Mouse (Mus musculus) heart, embryonic 14.5 days (tissue): ENCODE data around the gene Uhrf1bp1. TPM values are rescaled to one million over a fixed set of nuclear protein-coding genes. Genes with fewer than 3 reads are reported as not detected.

ENCODE experiments used
- ATAC-seq: fragments of 200-750 bp; cut with Nextera tagmentation; 2 replicates; pipeline ENCODE4 v1.8.0; 2017; ENCODE audit warnings: low read depth, moderate TSS enrichment; ENCODE audit not compliant: insufficient number of reproducible peaks, insufficient read depth, low FRiP score
- H3K27ac ChIP-seq, 2 experiments: fragments of 200-500 bp in 1 of 2; fragments of 300-500 bp in 1 of 2; sonication (generic) in 1 of 2; replicated peaks in 1 of 2; 2 replicates each; pipeline ENCODE4 v1.5.1; 2012 to 2014; ENCODE audit warnings: low read depth in 2 of 2, low read length in 2 of 2, control low read depth in 1 of 2, mild to moderate bottlenecking in 1 of 2, mixed read lengths in 1 of 2; ENCODE audit not compliant: control insufficient read depth in 1 of 2, insufficient read depth in 1 of 2
- H3K27me3 ChIP-seq: fragments of 300-500 bp; sonication (generic); 2 replicates; pipeline ENCODE4 v1.6.1; 2014; ENCODE audit warnings: mild to moderate bottlenecking, low read length, control low read depth; ENCODE audit not compliant: control insufficient read depth, insufficient read depth
- H3K36me3 ChIP-seq: fragments of 300-500 bp; sonication (generic); 2 replicates; pipeline ENCODE4 v1.6.1; 2014; ENCODE audit warnings: mild to moderate bottlenecking, control low read depth, low read length, mixed read lengths; ENCODE audit not compliant: control insufficient read depth, insufficient read depth
- H3K4me1 ChIP-seq, 2 experiments: fragments of 200-500 bp in 1 of 2; fragments of 300-500 bp in 1 of 2; sonication (generic) in 1 of 2; 2 replicates each; pipeline ENCODE4 v1.6.1; 2012 to 2014; ENCODE audit warnings: low read length in 2 of 2, control low read depth in 1 of 2, mixed read lengths in 1 of 2; ENCODE audit not compliant: control insufficient read depth in 2 of 2, insufficient read depth in 2 of 2
- H3K4me2 ChIP-seq: fragments of 300-500 bp; sonication (generic); 2 replicates; pipeline ENCODE4 v1.6.1; 2014; ENCODE audit warnings: mild to moderate bottlenecking, low read length
- H3K4me3 ChIP-seq, 2 experiments: fragments of 200-500 bp in 1 of 2; fragments of 300-500 bp in 1 of 2; sonication (generic) in 1 of 2; 2 replicates each; pipeline ENCODE4 v1.5.1; 2012 to 2014; ENCODE audit warnings: low read length in 2 of 2, mild to moderate bottlenecking in 2 of 2, control low read depth in 1 of 2, low read depth in 1 of 2, moderate library complexity in 1 of 2; ENCODE audit not compliant: control insufficient read depth in 1 of 2, insufficient read depth in 1 of 2
- H3K9ac ChIP-seq: fragments of 300-500 bp; sonication (generic); 2 replicates; pipeline ENCODE4 v1.6.1; 2014; ENCODE audit warnings: mild to moderate bottlenecking, low read length
- H3K9me3 ChIP-seq: fragments of 300-500 bp; sonication (generic); 2 replicates; pipeline ENCODE4 v1.6.1; 2016; ENCODE audit warnings: low read length, control low read depth; ENCODE audit not compliant: control insufficient read depth
- WGBS: fragments of 180-500 bp; shearing (Covaris S2); extraction: QIAGEN DNeasy Blood & Tissue Kit; methylation state at CpG from one replicate; pipeline ENCODE4 v1.1.7; 2014; 5-methylcytosine and 5-hydroxymethylcytosine counted together
- polyA plus RNA-seq: library from polyadenylated mRNA; unstranded; fragments of >200 nt; fragmentation: Nextera tagmentation; extraction: Ambion mirVana; gene quantifications from 2 replicates; pipeline ENCODE4 v1.2.1, GENCODE M21; 2014

Gene Uhrf1bp1
- polyA plus RNA-seq, 1 experiment from 2014 or later = 3.2 TPM

GRCm38 (mm10) chr17:27937054-27937615 is 80.9 kb downstream of the Uhrf1bp1 start:
- H3K4me1 ChIP-seq = peaks cover 27 to 52% of the 10 kb centered on the region in 2 experiments
- H3K4me3 ChIP-seq = no peak overlapping the region
- 0 out of 4 replicates have a peak overlapping the region, but pooled peaks of 1 of the 2 experiments have one; percentile 72 for H3K27ac ChIP-seq
- H3K9me3 ChIP-seq = no peaks in the 10 kb centered on the region
- no peak overlapping the region for H3K4me2 ChIP-seq
- no peaks in the 10 kb centered on the region for H3K36me3 ChIP-seq
- no peaks in the 10 kb centered on the region for H3K27me3 ChIP-seq
- no peak for ATAC-seq
- 80% methylated on average over 4 of the region's 4 CpGs for WGBS
- no peak overlapping the region for H3K9ac ChIP-seq

GRCm38 (mm10) chr17:27938121-27938754 is 82.0 kb downstream of the Uhrf1bp1 start:
- peak overlapping the region; percentile 0; the same call in 1 of the 2 replicates for H3K4me2 ChIP-seq
- peaks cover 27 to 53% of the 10 kb centered on the region in 2 experiments for H3K4me1 ChIP-seq
- no peak overlapping the region for H3K9ac ChIP-seq
- no peaks in the 10 kb centered on the region for H3K36me3 ChIP-seq
- H3K4me3 ChIP-seq = no peak overlapping the region
- no peaks in the 10 kb centered on the region for H3K9me3 ChIP-seq
- 50% methylated on average over 12 of the region's 12 CpGs for WGBS
- ATAC-seq = 0 out of 2 replicates have a peak, but pooled peaks have one; percentile 25
- H3K27ac ChIP-seq = peak overlapping the region; percentile 68 to 72
- no peaks in the 10 kb centered on the region for H3K27me3 ChIP-seq

DNA sequence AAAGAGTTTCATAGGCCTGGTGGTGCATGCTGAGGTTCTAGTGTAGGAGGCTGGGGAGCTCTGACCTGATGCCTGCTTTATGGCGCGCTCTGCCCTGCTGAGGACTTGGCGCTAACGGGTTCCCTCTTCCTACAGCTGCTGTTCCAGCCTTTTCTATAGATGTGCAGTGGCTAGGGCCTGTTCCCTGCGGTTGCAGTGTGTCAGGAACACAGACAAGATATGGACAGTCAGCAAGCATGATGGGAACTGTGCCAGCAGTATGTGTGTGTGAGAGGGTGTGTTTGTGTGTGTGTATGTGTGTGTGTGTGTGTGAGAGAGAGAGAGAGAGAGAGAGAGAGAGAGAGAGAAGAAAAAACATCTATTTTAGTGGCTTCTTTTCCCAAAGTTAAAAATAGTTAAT is 82.8 kb downstream of the Uhrf1bp1 start:
- peak overlapping the region; percentile 68 to 72 for H3K27ac ChIP-seq
- H3K27me3 ChIP-seq = no peaks in the 10 kb centered on the region
- H3K9me3 ChIP-seq = no peaks in the 10 kb centered on the region
- peaks cover 27 to 53% of the 10 kb centered on the region in 2 experiments for H3K4me1 ChIP-seq
- peak overlapping the region; percentile 10; the same call in 1 of the 2 replicates for H3K9ac ChIP-seq
- no peak for ATAC-seq
- no peak overlapping the region for H3K4me2 ChIP-seq
- H3K36me3 ChIP-seq = no peaks in the 10 kb centered on the region
- no peak overlapping the region for H3K4me3 ChIP-seq
- 65% methylated on average over 5 of the region's 5 CpGs for WGBS

DNA sequence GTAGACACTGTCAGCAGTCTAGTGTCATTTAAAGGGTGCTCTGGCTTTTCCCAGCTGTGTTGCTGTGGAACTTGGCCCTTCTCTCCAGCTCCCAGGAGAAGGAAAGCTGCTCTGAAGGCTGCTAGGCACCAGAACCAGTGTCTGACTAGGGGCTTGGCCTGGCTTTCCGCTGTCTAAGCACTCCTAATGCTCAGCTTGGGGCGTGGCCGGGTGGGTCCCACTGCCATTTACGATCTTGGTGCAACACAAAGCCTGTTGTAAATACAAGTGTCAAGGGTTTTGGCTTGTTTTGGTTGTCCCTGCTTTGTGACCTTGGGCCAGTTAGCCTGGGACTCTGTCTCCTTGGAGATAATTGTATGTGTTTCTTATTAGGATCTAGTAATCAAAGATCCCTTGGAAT is 84.1 kb downstream of the Uhrf1bp1 start:
- Histone ChIP-seq H3K36me3 (no peaks in the 10 kb centered on the region), H3K27ac (peak overlapping the region in 1 of 2 experiments; percentile 25; a peak in 2 of 4 replicates), H3K9ac (no peak overlapping the region), H3K4me1 (peaks cover 28 to 51% of the 10 kb centered on the region in 2 experiments), H3K9me3 (no peaks in the 10 kb centered on the region), H3K4me2 (no peak overlapping the region), H3K4me3 (no peak overlapping the region), H3K27me3 (no peaks in the 10 kb centered on the region)
- ATAC-seq = no peak
- 76% methylated on average over 4 of the region's 4 CpGs for WGBS

- Histone ChIP-seq H3K9ac (no peak overlapping the region; the same call in 1 of the 2 replicates), H3K4me3 (no peak overlapping the region), H3K27ac (no peak overlapping the region), H3K27me3 (no peaks in the 10 kb centered on the region), H3K4me2 (no peak overlapping the region), H3K9me3 (no peaks in the 10 kb centered on the region), H3K36me3 (no peaks in the 10 kb centered on the region), H3K4me1 (peaks cover 36 to 59% of the 10 kb centered on the region in 2 experiments)
- 64% methylated on average over 5 of the region's 5 CpGs for WGBS
- no peak for ATAC-seq
These were observed 84.9 kb downstream of the Uhrf1bp1 start for GRCm38 (mm10) chr17:27941178-27941577.

DNA sequence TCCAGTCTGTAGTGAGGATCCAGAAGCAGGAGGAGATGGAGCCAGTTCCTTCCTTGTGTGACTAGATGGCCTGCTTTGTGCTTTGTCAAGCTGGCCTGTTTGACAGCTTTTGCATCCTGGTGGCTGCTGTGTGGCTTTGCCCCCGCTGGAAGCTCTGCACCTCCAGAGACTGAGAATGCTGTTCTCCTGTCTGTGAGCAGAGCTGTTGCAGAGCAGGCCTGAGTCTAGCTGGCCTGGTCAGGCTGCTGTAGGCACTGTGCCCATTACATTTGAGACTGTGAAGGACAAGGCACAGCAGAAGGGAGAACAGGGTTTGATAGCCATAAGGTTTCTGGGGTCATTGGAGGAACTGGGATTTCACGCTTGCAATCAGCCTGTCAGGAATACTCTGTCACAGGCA is 85.5 kb downstream of the Uhrf1bp1 start:
- Histone ChIP-seq H3K4me2 (no peak overlapping the region), H3K9me3 (no peaks in the 10 kb centered on the region), H3K27ac (no peak overlapping the region), H3K4me3 (no peak overlapping the region), H3K4me1 (peaks cover 39 to 62% of the 10 kb centered on the region in 2 experiments), H3K9ac (no peak overlapping the region), H3K36me3 (no peaks in the 10 kb centered on the region), H3K27me3 (no peaks in the 10 kb centered on the region)
- 71% methylated on average over 2 of the region's 2 CpGs for WGBS
- ATAC-seq = no peak

DNA sequence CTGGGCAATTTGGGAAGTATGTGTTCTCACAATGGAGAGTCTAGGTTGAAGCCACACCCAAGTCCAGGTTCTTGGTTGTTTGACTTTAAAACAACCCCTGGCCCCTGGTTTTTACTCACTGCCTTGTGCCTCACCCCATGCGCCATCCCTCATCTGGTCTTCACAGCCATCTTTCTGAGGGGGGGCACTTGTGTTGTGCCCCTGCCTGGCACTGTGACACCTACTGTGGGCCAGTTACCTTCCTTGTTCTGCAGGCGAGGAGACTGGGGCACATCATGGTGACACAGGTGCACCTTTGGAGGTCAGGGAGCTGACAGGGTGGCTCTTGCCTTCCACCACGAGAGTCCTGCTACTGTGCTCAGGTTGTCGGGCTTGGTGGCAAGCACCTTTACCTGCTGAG is 85.9 kb downstream of the Uhrf1bp1 start:
- Histone ChIP-seq H3K4me3 (no peak overlapping the region), H3K27me3 (no peaks in the 10 kb centered on the region), H3K36me3 (no peaks in the 10 kb centered on the region), H3K9me3 (no peaks in the 10 kb centered on the region), H3K4me2 (no peak overlapping the region), H3K27ac (no peak overlapping the region), H3K4me1 (peaks cover 39 to 61% of the 10 kb centered on the region in 2 experiments), H3K9ac (no peak overlapping the region)
- no peak for ATAC-seq
- 91% methylated on average over 4 of the region's 4 CpGs for WGBS
